Mouse (Mus musculus) right cerebral cortex, postnatal 14 days (tissue): Measurements from ENCODE around the gene Hhipl1.

ENCODE experiments used
- DNase-seq: peaks from one replicate; pipeline ENCODE4 v3.0.0; 2022

The Hhipl1 gene

GRCm38 (mm10) chr12:108278221-108278918 is 27.7 kb upstream of the Hhipl1 start:
- no peak for DNase-seq

GRCm38 (mm10) chr12:108284455-108285224 is 21.4 kb upstream of the Hhipl1 start:
- no peak for DNase-seq

GRCm38 (mm10) chr12:108285225-108286011 is 20.7 kb upstream of the Hhipl1 start:
- DNase-seq = no peak

- DNase-seq = no peak
These were observed 19.7 kb upstream of the Hhipl1 start for GRCm38 (mm10) chr12:108286381-108286780.

- no peak for DNase-seq
These were observed 19.1 kb upstream of the Hhipl1 start for GRCm38 (mm10) chr12:108287011-108287410.

- no peak for DNase-seq
These were observed 17.8 kb upstream of the Hhipl1 start for GRCm38 (mm10) chr12:108288127-108288880.

GRCm38 (mm10) chr12:108292419-108292818 is 13.7 kb upstream of the Hhipl1 start:
- no peak for DNase-seq

- DNase-seq = peak; percentile 58
These were observed 13.1 kb upstream of the Hhipl1 start for GRCm38 (mm10) chr12:108292957-108293356.

- DNase-seq = no peak
These were observed 11.4 kb upstream of the Hhipl1 start for GRCm38 (mm10) chr12:108294620-108295019.

GRCm38 (mm10) chr12:108297033-108297432 is 9.0 kb upstream of the Hhipl1 start:
- DNase-seq = no peak

GRCm38 (mm10) chr12:108301006-108301405 is 5.1 kb upstream of the Hhipl1 start:
- DNase-seq = no peak

- no peak for DNase-seq
These were observed 2.2 kb upstream of the Hhipl1 start for GRCm38 (mm10) chr12:108303778-108304365.

GRCm38 (mm10) chr12:108305172-108305571 is 898 bp upstream of the Hhipl1 start:
- no peak for DNase-seq

- DNase-seq = peak; percentile 70
These were observed 1.5 kb downstream of the Hhipl1 start for GRCm38 (mm10) chr12:108307553-108307952.

GRCm38 (mm10) chr12:108308363-108308856 is 2.3 kb downstream of the Hhipl1 start:
- DNase-seq = no peak

- no peak for DNase-seq
These were observed 3.2 kb downstream of the Hhipl1 start for GRCm38 (mm10) chr12:108309116-108309794.

GRCm38 (mm10) chr12:108310041-108310440 is 4.0 kb downstream of the Hhipl1 start:
- no peak for DNase-seq

GRCm38 (mm10) chr12:108310456-108311027 is 4.5 kb downstream of the Hhipl1 start:
- no peak for DNase-seq

GRCm38 (mm10) chr12:108311741-108312290 is 5.7 kb downstream of the Hhipl1 start:
- DNase-seq = no peak

GRCm38 (mm10) chr12:108312432-108312851 is 6.4 kb downstream of the Hhipl1 start:
- no peak for DNase-seq
